Mouse (Mus musculus) lung, adult 2 months (tissue): ENCODE results near the gene En1.

Experiments
- CTCF ChIP-seq: fragments of 200-500 bp; IDR thresholded peaks from 2 replicates; pipeline ENCODE4 v1.5.1; 2011; ENCODE audit warnings: mild to moderate bottlenecking, low read length, control low read depth; ENCODE audit not compliant: insufficient read depth
- POLR2A ChIP-seq: fragments of 200-500 bp; IDR thresholded peaks from 2 replicates; pipeline ENCODE4 v1.6.1; 2011; ENCODE audit warnings: low read depth, mild to moderate bottlenecking, control low read depth, low read length, borderline replicate concordance; ENCODE audit errors: extremely low read depth

GRCm38 (mm10) chr1:120627622-120628001 lies 25.4 kb downstream of the En1 start:
- TF ChIP-seq POLR2A (no peak), CTCF (no peak)
